Mouse (Mus musculus): ENCODE results near the gene Gm7945.
"Not testable (repeated sequence)": the region's sequence is repeated elsewhere in the genome, so short reads cannot be mapped to it uniquely, and the experiment has no call there.

The Gm7945 gene

GRCm38 (mm10) chr14:41386279-41386678, at the start of gene Gm7945:
Gene Gm7945 (minus strand): TSS chr14:41386379.
- DNase-seq (ENCODE audit: low read depth, low spot score) = not testable (repeated sequence)

DNA sequence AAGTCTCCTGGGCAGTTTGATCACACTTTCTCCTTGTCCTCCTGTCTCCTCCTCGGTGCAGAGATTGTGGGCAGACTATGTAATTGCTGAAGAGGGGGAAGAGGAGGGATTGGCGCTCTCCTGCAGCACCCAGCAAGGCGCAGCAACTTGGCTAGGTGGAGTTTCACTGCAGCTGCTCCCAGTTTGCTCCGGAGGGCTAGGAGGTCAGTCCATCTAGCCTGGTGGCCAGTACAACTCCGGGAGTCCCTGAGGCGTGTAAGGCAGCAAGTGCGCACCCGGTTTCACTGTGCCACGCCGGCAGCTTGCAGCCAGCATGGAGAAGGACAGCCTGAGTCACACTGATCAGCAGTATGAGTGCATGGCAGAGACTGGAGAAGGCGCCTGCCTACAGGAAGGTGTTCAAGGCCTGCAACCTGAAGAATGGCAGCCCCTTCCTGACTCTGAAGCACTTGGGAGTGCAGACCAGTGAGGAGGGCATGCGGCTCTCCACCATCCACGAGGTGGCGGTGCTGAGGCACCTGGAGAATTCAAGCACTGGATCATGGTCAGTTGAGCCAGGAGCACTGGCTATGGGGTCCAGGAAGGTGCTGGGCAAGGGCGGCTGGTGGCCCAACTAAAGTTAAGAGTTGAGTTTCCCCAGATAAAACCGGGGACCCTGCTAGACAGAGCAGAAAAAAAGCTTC, 39.4 kb upstream of the Gm7945 start:
- DNase-seq (ENCODE audit: low read depth, low spot score) = not testable (repeated sequence)

DNA sequence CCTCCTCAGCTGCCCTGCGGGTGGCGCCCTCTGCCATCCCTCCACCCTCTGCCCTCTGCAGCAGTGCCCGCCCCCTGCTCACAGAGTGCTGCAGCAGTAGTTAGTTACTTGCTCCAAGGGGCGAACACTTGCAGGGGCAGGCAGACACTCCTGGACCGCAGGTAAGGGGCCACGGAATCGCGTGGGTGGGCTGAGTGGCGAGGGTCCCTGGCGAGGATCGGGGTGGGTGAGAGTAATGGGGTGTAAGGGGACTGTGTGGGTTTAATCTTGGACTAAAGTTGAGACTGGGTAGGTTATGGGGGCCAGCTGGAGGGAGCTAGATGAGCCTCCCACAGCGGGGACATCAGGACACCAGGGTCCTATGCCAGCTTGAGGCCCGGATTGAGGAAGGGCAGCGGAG, 38.5 kb upstream of the Gm7945 start:
- not testable (repeated sequence) for DNase-seq (ENCODE audit: low read depth, low spot score)

- DNase-seq (ENCODE audit: low read depth, low spot score) = not testable (repeated sequence)
Measured at GRCm38 (mm10) chr14:41408181-41408580, 22.0 kb upstream of the Gm7945 start, which contains the start of gene Gm6482. Gene Gm6482 (minus strand): TSS chr14:41408281.

DNA sequence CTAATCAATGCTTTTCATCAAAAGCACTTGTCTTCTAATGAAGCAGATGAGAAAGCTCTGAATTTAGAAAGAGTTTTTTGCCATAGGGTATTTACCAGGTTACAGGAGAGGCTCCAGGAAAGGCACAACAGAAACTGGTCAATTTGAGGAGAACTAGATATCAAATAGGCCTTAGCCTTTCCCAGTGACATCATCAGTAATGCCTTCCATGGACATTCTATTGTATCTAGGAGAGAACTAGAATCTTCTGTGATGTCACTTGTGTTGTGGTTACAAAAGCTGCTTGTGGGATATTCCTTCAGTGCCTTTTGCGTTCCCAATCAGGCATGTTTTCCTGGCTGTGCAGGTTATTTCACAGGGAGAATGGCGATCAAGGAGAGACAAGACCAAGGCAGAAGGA, 37.9 kb downstream of the Gm7945 start, which contains the start of gene Gm5798:
TSS of gene Gm5798 (plus strand) at position 301 of the 400 bp plus-strand sequence.
- DNase-seq (ENCODE audit: low read depth, low spot score) = not testable (repeated sequence)
